In the genomic region with DNA sequence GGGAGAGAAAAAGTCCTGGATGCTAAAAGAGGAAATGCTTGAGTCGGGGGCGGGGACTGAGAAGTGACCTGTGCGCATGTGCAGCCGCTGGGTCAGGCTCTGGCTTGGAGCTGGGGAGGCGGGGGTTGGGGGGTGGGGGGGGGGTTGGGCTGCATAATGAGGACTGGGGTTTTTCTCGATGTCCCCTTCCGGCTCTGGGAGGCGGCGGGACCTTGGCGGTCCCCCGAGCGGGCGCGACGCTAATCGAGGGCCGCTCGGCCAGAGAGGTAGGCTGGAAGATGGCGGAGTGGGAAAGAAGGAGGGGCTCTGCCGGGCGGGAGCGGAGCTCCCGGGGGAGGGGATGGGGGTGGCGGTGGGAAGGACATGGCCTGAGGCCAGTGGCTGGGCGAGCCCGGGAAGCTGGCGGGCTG, we compare ENCODE assay signal across 8 mouse cellular contexts. TPM values are rescaled to one million over a fixed set of nuclear protein-coding genes. Genes with fewer than 3 reads are reported as not detected.
DNase-seq lines count a peak whose midpoint lies in the region; ATAC-seq and TF ChIP-seq lines count a peak whose summit lies in the region.

No protein-coding gene starts in this region.

- WGBS in forebrain, embryonic 15.5 days: 23% methylated on average over 26 of the region's 27 CpGs
- WGBS in lung, postnatal 0 days: 9% methylated on average over 6 of the region's 27 CpGs

- H3K4me1 ChIP-seq in MEL (ENCODE audit: control insufficient read depth in 1 of 2, insufficient read depth in 2 of 2, low read length in 2 of 2): peaks cover 0 to 6% of the 10 kb centered on the region in 2 experiments; a peak in 2 of 4 replicates
- H3K4me1 ChIP-seq in forebrain, embryonic 15.5 days: peaks cover 10% of the 10 kb centered on the region; the same call in 1 of the 2 replicates
- H3K4me1 ChIP-seq in lung, postnatal 0 days (ENCODE audit: insufficient read depth, low read depth, low read length): no peaks in the 10 kb centered on the region

- no peak for TF ChIP-seq EP300 in MEL (IDR thresholded peaks at IDR 0.05; ENCODE audit: low read depth in 1 of 2, low read length in 2 of 2)
- TF ChIP-seq EP300 in lung, postnatal 0 days (IDR thresholded peaks at IDR 0.05): no peak

- peaks cover 11% of the 10 kb centered on the region for H3K79me2 ChIP-seq in MEL (ENCODE audit: control insufficient read depth, insufficient read depth, low read length, poor library complexity)

- H3K27ac ChIP-seq in MEL (ENCODE audit: control insufficient read depth, low read depth, low read length): peak overlapping the region; percentile 95
- peak overlapping the region; percentile 94 for H3K27ac ChIP-seq in forebrain, embryonic 15.5 days (replicated peaks)
- H3K27ac ChIP-seq in lung, postnatal 0 days (ENCODE audit: low read length): peak overlapping the region; percentile 90

- TF ChIP-seq RAD21 in MEL (IDR thresholded peaks at IDR 0.05; ENCODE audit: low read depth, low read length): no peak

- no peaks in the 10 kb centered on the region for H3K9me3 ChIP-seq in MEL (replicated peaks; ENCODE audit: insufficient read depth, low read length)
- no peaks in the 10 kb centered on the region for H3K9me3 ChIP-seq in forebrain, embryonic 15.5 days
- H3K9me3 ChIP-seq in lung, postnatal 0 days (ENCODE audit: low read length): no peaks in the 10 kb centered on the region

- TF ChIP-seq CTCF in MEL (IDR thresholded peaks at IDR 0.05 in 2 of 3, conservative IDR thresholded peaks at IDR 0.05 in 1 of 3; ENCODE audit: control insufficient read depth in 1 of 3, insufficient read depth in 1 of 3, low read depth in 2 of 3, low read length in 3 of 3, poor library complexity in 1 of 3, severe bottlenecking in 1 of 3): no peak
- TF ChIP-seq CTCF in lung, postnatal 0 days (IDR thresholded peaks at IDR 0.05): no peak

- H3K36me3 ChIP-seq in MEL (ENCODE audit: control insufficient read depth in 1 of 2, insufficient read depth in 2 of 2, low read length in 2 of 2): peaks cover 0 to 8% of the 10 kb centered on the region in 2 experiments; a peak in 3 of 4 replicates
- no peaks in the 10 kb centered on the region for H3K36me3 ChIP-seq in forebrain, embryonic 15.5 days
- H3K36me3 ChIP-seq in lung, postnatal 0 days (ENCODE audit: insufficient read depth, low read length): no peaks in the 10 kb centered on the region

- DNase-seq in MEL (ENCODE audit: low read depth, low spot score): peak; percentile 78
- peak; percentile 80 for DNase-seq in cerebellum, adult 11-12 months
- peak; percentile 67 for DNase-seq in layer of hippocampus, adult 9-11 months
- no peak for DNase-seq in lung, postnatal 0 days (ENCODE audit: low spot score)
- peak; percentile 69 for DNase-seq in ovary, postnatal 36 days (ENCODE audit: low spot score)
- peak; percentile 61 for DNase-seq in urinary bladder, adult 2 months (ENCODE audit: low spot score)

- ATAC-seq in forebrain, embryonic 15.5 days (replicated peaks): peak; percentile 80
- ATAC-seq in hematopoietic stem cell, adult 5-6 weeks (replicated peaks in 1 of 2; ENCODE audit: insufficient read depth in 1 of 2, low FRiP score in 2 of 2, low TSS enrichment in 1 of 2, low read depth in 1 of 2, poor library complexity in 2 of 2, severe bottlenecking in 2 of 2): peak; percentile 34 to 72
- ATAC-seq in lung, postnatal 0 days: no peak; the same call in 1 of the 2 replicates

- H3K27me3 ChIP-seq in MEL (ENCODE audit: control insufficient read depth in 1 of 2, insufficient read depth in 2 of 2, low read length in 2 of 2): no peaks in the 10 kb centered on the region
- no peaks in the 10 kb centered on the region for H3K27me3 ChIP-seq in forebrain, embryonic 15.5 days
- H3K27me3 ChIP-seq in lung, postnatal 0 days (replicated peaks; ENCODE audit: insufficient read depth, low read length): no peaks in the 10 kb centered on the region

- TF ChIP-seq POLR2A in MEL (IDR thresholded peaks at IDR 0.05; ENCODE audit: control insufficient read depth in 1 of 2, insufficient read depth in 1 of 2, low read depth in 1 of 2, low read length in 2 of 2, poor library complexity in 1 of 2): no peak

- H3K4me2 ChIP-seq in forebrain, embryonic 15.5 days (replicated peaks): peak overlapping the region; percentile 41
- peak overlapping the region; percentile 42 for H3K4me2 ChIP-seq in lung, postnatal 0 days (replicated peaks; ENCODE audit: low read depth, low read length)

- H3K9ac ChIP-seq in MEL (ENCODE audit: control insufficient read depth, low read depth, low read length, poor library complexity, severe bottlenecking): peak overlapping the region; percentile 87
- H3K9ac ChIP-seq in forebrain, embryonic 15.5 days (replicated peaks): peak overlapping the region; percentile 60
- peak overlapping the region; percentile 12; the same call in 1 of the 2 replicates for H3K9ac ChIP-seq in lung, postnatal 0 days (replicated peaks; ENCODE audit: low read depth)

- H3K4me3 ChIP-seq in MEL (ENCODE audit: control insufficient read depth in 1 of 2, insufficient read depth in 1 of 2, low read depth in 2 of 2, low read length in 2 of 2): peak overlapping the region; percentile 60 to 77
- H3K4me3 ChIP-seq in forebrain, embryonic 15.5 days: peak overlapping the region; percentile 52
- peak overlapping the region; percentile 43 for H3K4me3 ChIP-seq in lung, postnatal 0 days (ENCODE audit: low read depth, low read length)

TF ChIP-seq in MEL, 35 proteins besides CTCF, POLR2A, EP300 and RAD21:
- TF ChIP-seq ZKSCAN1 (IDR thresholded peaks at IDR 0.05; ENCODE audit: low read depth, low read length): no peak
- no peak for TF ChIP-seq TBP (IDR thresholded peaks at IDR 0.05; ENCODE audit: low read depth, low read length)
- TF ChIP-seq GATA1 (IDR thresholded peaks at IDR 0.05; ENCODE audit: low read depth, low read length): no peak
- TF ChIP-seq E2F4 (IDR thresholded peaks at IDR 0.05; ENCODE audit: borderline replicate concordance, low read depth, low read length): no peak
- no peak for TF ChIP-seq CHD1 (IDR thresholded peaks at IDR 0.05; ENCODE audit: low read depth, low read length)
- TF ChIP-seq MAX (IDR thresholded peaks at IDR 0.05; ENCODE audit: low read length): no peak
- TF ChIP-seq ELF1 (IDR thresholded peaks at IDR 0.05; ENCODE audit: low read depth, low read length): no peak
- TF ChIP-seq TAL1 (IDR thresholded peaks at IDR 0.05; ENCODE audit: low read length): no peak
- no peak for TF ChIP-seq RCOR1 (IDR thresholded peaks at IDR 0.05; ENCODE audit: low read depth, low read length)
- TF ChIP-seq SIN3A (IDR thresholded peaks at IDR 0.05; ENCODE audit: low read length): 0 out of 2 replicates have a peak, but pooled peaks have one; percentile 54
- no peak for TF ChIP-seq UBTF (IDR thresholded peaks at IDR 0.05; ENCODE audit: borderline replicate concordance, insufficient read depth, low read depth, low read length)
- TF ChIP-seq MAZ (IDR thresholded peaks at IDR 0.05; ENCODE audit: low read depth, low read length): no peak
- TF ChIP-seq NRF1 (IDR thresholded peaks at IDR 0.05; ENCODE audit: insufficient read depth, low read depth, low read length, poor library complexity, severe bottlenecking): peak; percentile 74
- TF ChIP-seq MXI1 (IDR thresholded peaks at IDR 0.05; ENCODE audit: low read depth, low read length): no peak
- TF ChIP-seq KAT2A (conservative IDR thresholded peaks at IDR 0.05; ENCODE audit: low read depth, low read length): no peak

RNA-seq across cellular contexts. Expression of a gene that starts 8.3 kb away (rescaled TPM):
- 7.8 and 8.0 TPM in 2 replicates for total RNA-seq in MEL (2012; rRNA removed)
- polyA plus RNA-seq in MEL (2012; ENCODE audit: insufficient read depth in 1 of 2, insufficient read length in 2 of 2, low read depth in 1 of 2, low replicate concordance in 2 of 2, missing spikeins in 1 of 2): 10 to 100 TPM; 11.8 to 89.2 TPM
- polyA plus RNA-seq in forebrain, embryonic 15.5 days (2015; fragmentation: Nextera tagmentation; extraction: Ambion mirVana): 9.6 and 10.5 TPM in 2 replicates
- 52.9 and 56.0 TPM in 2 replicates for total RNA-seq in hematopoietic stem cell, adult 5-6 weeks (2017)
- 15.4 and 18.7 TPM in 2 replicates for polyA plus RNA-seq in lung, postnatal 0 days (2015; fragmentation: Nextera tagmentation; extraction: Ambion mirVana)
- 32.2 and 32.3 TPM in 2 replicates for polyA plus RNA-seq in urinary bladder, adult 2 months (2012; rRNA removed)

Comparison
In these comparisons a context has a peak if more than half of its experiments do, and no peak if none do; other contexts are left out.
1. H3K9ac ChIP-seq: peak in every context shown above with its lines; median percentile 87 in MEL; 60 in forebrain, embryonic 15.5 days; 12 in lung, postnatal 0 days.